Mouse (Mus musculus): ENCODE measurements around the gene Marc2. TPM values are rescaled to one million over a fixed set of nuclear protein-coding genes. Genes with fewer than 3 reads are reported as not detected.
A peak's percentile ranks its signal among the peaks of the same experiment; 100 is the strongest.

The Marc2 gene
- polyA plus RNA-seq, 1 experiment from 2014 or later, result 98.6 TPM

DNA sequence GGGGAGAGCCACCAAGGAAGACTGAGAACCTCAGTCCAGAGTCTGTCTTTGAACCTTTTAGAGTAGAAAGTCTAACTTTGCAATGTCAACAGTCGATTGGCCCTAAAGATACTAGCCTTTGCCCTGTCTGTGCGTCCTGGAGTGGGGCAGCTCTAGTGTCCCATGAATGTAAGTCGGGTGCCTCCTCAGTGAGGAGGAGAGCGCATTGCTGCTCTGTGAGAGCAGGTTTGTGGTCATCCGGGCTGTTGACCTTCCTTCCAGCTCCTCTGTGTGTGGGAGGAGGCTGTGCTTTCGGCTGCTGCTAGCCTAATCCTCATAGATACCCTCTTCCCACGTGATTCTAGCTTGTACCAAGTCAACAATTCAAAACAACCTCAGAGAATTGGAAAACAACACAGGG, 4.9 kb upstream of the Marc2 start:
- peak overlapping the region; percentile 56; the same call in 1 of the 2 replicates for H3K27ac ChIP-seq

DNA sequence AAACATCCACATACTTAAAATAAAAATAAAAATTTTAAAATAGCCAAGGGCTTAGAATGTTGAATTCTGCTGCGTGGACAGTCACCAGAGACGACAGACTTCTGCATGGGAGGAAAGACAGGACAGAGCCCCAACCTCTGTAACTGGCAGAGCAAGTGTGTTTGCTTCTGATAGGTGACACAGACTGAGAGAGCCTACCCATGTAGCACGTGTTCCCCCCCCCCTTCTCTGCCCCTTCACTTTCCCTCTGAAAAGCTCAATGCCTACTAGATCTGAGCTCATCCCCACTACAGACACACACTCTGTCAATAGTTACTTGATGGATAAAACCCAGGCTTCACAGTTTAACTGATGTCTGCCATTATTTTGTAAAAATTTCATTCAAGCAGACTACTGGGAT, 722 bp upstream of the Marc2 start:
- H3K27ac ChIP-seq, result no peak overlapping the region
- no peaks in the 10 kb centered on the region for H3K9me3 ChIP-seq
- H3K4me1 ChIP-seq, result peaks cover 34% of the 10 kb centered on the region
- 46% methylated on average over 3 of the region's 3 CpGs for WGBS
- DNase-seq (ENCODE audit: low spot score), result no peak
- 0 out of 2 replicates have a peak overlapping the region, but pooled peaks have one; percentile 94 for H3K4me3 ChIP-seq
- H3K27me3 ChIP-seq (ENCODE audit: insufficient read depth, poor library complexity, severe bottlenecking), result peaks cover 19% of the 10 kb centered on the region
- no peaks in the 10 kb centered on the region for H3K36me3 ChIP-seq

More for the DNA sequence above, 4.9 kb upstream of the Marc2 start:
- Histone ChIP-seq H3K4me3 (no peak overlapping the region), H3K27me3 (ENCODE audit: insufficient read depth, poor library complexity, severe bottlenecking) (peaks cover 19% of the 10 kb centered on the region), H3K9me3 (no peaks in the 10 kb centered on the region), H3K36me3 (no peaks in the 10 kb centered on the region), H3K4me1 (peaks cover 34% of the 10 kb centered on the region)
- 36% methylated on average over 7 of the region's 7 CpGs for WGBS
- DNase-seq (ENCODE audit: low spot score), result no peak

DNA sequence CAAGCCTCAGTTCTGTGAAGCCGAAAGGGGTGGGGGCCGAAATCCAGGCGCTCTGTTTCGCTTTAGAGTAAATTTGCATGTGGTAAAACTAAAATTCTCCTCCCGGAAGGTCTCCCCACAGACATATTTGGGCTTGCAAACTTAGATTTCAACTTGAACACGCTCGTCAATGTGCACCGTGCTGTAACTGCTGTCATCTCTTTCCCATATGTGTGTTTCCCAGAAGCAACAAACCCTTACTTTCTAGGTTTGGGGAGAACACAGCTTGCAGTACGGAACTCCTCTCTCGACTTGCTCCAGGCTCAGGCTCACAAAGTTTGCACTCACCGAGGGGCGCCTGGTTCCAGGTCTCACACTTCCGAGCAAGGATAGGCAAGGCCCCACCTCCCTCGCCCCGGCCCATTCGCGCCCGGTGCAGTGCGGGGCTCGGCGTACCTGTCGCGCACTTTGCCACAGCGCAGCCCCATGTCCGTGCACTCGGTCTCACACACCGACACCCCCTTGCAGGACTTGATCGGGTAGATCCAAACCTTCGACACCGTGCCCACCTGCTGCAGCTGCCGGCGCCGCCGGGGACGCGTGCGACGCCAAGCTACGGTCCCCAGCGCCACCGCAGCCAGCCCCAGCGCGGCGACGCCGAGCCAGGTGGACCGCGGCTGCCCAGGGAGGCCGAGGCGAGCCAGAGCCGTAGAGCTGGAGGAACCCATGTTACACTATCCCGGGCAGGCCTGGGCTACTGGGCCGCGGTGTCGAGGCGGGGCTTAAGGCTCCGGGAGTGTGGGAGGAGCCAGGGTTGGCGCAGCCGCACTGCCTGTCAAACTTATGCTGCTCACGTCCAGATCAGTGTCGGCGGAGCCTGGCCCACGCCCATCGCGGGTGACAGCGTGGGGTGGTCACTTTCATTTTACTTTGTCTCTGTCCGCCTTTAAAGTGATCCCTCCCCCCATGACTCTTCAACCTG, 860 bp downstream of the Marc2 start:
- Histone ChIP-seq H3K4me1 (peaks cover 36% of the 10 kb centered on the region), H3K27ac (peak overlapping the region; percentile 93), H3K9me3 (no peaks in the 10 kb centered on the region), H3K4me3 (peak overlapping the region; percentile 94), H3K27me3 (ENCODE audit: insufficient read depth, poor library complexity, severe bottlenecking) (peaks cover 19% of the 10 kb centered on the region), H3K36me3 (peaks cover 3% of the 10 kb centered on the region)
- peak; percentile 96 for DNase-seq (ENCODE audit: low spot score)
- under 1% methylated on average over 67 of the region's 67 CpGs for WGBS

DNA sequence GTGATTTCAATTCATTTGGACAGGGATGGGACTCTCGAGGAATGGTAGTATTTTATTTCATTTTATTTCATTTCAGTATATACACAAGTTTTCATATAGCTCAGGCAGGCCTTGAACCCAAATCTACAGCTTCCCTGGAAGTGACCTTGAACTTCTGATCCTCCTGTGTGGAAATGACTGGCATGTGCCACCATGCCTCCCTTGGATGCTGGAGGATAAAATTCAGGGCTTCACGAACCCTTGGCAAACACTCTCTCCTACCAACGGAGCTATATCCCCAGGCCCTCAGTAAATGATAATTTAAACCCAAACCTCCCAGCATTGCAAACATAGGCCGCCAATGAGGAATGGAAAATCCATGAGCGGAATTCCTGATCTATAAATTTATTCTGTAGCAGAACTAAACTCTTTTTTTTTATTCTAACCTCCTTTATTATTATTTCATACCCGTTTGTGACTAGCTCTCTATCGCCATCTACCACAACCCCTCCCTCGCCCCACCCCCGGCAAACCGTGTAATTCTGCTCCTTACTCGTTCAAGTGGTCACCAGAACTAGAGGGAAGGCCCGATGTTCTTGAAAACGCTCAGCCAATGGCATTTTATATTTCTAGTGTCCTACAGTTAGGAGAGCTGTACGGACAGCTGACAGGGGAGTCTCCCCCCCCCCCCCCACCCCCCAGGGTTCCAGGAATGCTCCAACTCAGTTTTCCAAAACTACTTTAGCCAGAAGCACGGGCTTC, 1.8 kb downstream of the Marc2 start:
- peaks cover 36% of the 10 kb centered on the region for H3K4me1 ChIP-seq
- peak overlapping the region; percentile 94 for H3K4me3 ChIP-seq
- peaks cover 17% of the 10 kb centered on the region for H3K27me3 ChIP-seq (ENCODE audit: insufficient read depth, poor library complexity, severe bottlenecking)
- DNase-seq (ENCODE audit: low spot score), result no peak
- 22% methylated on average over 15 of the region's 15 CpGs for WGBS
- peak overlapping the region; percentile 93; the same call in 1 of the 2 replicates for H3K27ac ChIP-seq
- H3K36me3 ChIP-seq, result peaks cover 11% of the 10 kb centered on the region
- H3K9me3 ChIP-seq, result no peaks in the 10 kb centered on the region

DNA sequence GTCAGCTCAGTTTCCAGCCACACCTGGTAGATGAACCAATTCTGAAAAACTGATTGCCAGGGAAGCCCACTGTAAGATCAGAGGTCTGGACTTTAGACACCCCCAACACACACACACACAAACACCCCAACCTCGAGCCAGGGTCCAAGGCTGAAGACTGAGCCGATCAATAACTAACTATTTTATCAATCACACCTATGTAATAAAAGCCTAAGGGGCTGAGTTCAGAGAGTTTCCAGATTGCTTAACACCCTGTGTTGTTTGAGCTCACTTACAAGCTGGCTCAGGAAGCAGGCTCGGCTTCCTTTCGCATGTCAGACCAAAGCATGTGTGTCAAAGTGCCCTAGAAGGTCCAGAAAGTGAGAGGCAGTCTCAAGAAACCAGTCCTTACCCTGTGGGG, 8.6 kb downstream of the Marc2 start:
- Histone ChIP-seq H3K9me3 (no peaks in the 10 kb centered on the region), H3K36me3 (peaks cover 29% of the 10 kb centered on the region), H3K4me1 (peaks cover 15% of the 10 kb centered on the region), H3K27me3 (ENCODE audit: insufficient read depth, poor library complexity, severe bottlenecking) (no peaks in the 10 kb centered on the region), H3K4me3 (no peak overlapping the region), H3K27ac (no peak overlapping the region)
- no peak for DNase-seq (ENCODE audit: low spot score)
- WGBS, result 85% methylated on average over 4 of the region's 4 CpGs

DNA sequence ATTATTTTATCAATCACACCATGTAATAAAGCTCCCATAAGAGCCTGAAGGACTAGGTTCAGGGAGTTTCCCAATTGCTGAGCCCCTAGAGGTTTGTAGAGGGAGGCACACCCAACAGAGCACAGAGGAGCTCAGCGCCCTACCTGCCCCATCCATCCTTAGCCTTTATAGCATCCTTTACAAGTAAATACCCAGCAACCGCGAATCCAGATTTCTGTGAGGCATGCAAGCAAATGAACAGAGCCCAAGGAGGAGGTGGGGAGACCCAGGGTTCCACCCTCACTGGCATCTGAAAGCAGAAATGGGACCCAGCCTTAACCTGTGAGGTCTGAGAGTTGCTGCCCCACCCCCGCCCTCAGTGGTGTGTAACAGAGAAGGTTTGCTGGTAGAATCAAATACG, 9.9 kb downstream of the Marc2 start:
- WGBS, result 74% methylated on average over 5 of the region's 5 CpGs
- Histone ChIP-seq H3K27ac (no peak overlapping the region), H3K4me1 (peaks cover 4% of the 10 kb centered on the region; the same call in 1 of the 2 replicates), H3K27me3 (ENCODE audit: insufficient read depth, poor library complexity, severe bottlenecking) (no peaks in the 10 kb centered on the region), H3K36me3 (peaks cover 42% of the 10 kb centered on the region), H3K4me3 (no peak overlapping the region), H3K9me3 (no peaks in the 10 kb centered on the region)
- DNase-seq (ENCODE audit: low spot score), result no peak

DNA sequence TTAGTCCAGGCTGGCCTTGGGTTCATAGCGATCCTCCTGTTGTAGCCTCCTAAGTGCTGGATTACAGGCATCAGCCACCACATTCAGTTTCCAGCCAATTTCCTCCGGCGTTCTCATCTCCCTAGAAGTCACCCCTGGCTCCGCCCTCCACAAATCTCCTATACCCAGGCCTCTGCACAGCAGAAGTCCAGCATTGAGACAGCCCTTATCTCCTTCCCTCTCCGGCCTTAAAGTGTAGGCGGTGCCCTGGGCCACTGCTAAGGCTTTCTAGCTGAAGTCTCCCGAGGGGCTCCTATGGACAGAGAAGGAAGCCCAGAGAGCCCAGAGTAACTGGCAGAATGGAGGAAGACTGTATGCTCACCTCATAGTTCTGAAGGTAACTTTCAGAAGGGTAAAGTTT, 12.8 kb downstream of the Marc2 start:
- DNase-seq (ENCODE audit: low spot score), result no peak
- no peaks in the 10 kb centered on the region for H3K27me3 ChIP-seq (ENCODE audit: insufficient read depth, poor library complexity, severe bottlenecking)
- no peaks in the 10 kb centered on the region for H3K4me1 ChIP-seq
- H3K36me3 ChIP-seq, result peaks cover 52% of the 10 kb centered on the region
- no peak overlapping the region for H3K27ac ChIP-seq
- no peaks in the 10 kb centered on the region for H3K9me3 ChIP-seq
- 76% methylated on average over 7 of the region's 7 CpGs for WGBS
- H3K4me3 ChIP-seq, result no peak overlapping the region

DNA sequence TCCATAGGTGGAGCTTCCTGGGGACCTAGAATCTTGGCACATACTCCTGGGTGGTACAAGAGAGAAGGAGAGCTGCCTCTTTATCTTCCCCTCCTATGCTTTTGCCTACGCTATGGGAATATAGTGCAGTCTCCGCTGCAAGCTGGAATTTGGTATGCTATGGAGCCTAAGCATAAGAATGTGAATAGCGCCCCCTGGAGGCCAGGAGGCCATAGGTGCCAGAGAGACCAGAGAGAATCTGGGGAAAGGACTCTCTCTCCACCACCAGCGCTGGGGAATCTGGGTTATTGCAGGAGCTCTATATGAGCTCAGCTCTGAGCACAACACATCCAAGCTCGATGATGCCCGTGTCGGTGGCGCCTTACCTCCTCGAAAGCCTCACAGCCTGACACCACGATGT, 14.0 kb downstream of the Marc2 start:
- WGBS, result 78% methylated on average over 10 of the region's 10 CpGs
- DNase-seq (ENCODE audit: low spot score), result no peak
- H3K36me3 ChIP-seq, result peaks cover 54% of the 10 kb centered on the region

DNA sequence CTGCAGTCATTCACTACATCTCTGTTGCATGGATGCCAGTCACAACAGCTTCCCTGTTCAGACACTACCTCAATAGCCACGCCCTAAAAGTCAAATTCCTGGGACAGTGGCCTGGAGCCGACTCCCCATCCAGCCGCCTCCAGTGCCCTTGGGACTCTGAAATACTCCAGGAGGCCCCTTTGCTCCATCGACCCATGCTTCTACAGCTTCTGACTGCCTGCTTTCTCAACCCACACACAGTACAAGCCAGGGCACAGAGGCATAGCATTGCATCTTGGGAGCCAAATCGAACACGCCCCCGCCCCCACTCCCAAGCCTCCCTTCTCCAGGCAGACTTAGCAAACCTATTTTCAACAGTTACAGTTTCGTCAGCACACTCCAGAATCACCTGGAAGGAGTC, 16.4 kb downstream of the Marc2 start:
- WGBS, result 86% methylated on average over 8 of the region's 8 CpGs

More for the DNA sequence above, 14.0 kb downstream of the Marc2 start:
- H3K4me1 ChIP-seq, result peaks cover 3% of the 10 kb centered on the region; the same call in 1 of the 2 replicates
- H3K9me3 ChIP-seq, result no peaks in the 10 kb centered on the region
- no peaks in the 10 kb centered on the region for H3K27me3 ChIP-seq (ENCODE audit: insufficient read depth, poor library complexity, severe bottlenecking)
- no peak overlapping the region for H3K27ac ChIP-seq
- H3K4me3 ChIP-seq, result no peak overlapping the region

DNA sequence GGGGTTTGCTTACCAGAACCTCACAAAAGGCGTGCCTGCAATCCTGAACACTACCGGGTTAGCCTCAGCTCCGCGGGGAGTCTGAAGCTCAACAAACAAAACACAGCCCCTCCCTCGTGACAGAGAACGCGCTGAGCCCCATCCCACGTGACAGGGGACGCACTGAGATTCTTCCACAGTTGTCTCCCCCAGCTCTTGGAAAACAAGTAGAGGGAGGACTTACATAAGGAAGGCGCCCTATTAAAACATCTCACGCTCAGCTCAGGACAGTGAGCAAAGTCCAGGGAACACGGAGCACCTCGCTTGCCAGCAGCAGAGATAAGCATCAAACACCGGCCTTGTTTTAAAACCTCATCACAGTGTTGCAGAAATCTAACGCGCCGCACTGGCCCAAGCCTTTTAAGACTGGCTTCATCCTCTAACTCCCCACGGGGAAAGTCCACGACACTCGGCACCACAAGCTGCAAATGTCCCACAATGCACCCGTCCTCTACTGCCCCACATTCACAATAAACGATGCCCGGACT, 19.0 kb downstream of the Marc2 start:
- Histone ChIP-seq H3K4me1 (peaks cover 15% of the 10 kb centered on the region), H3K27ac (peak overlapping the region; percentile 32; the same call in 1 of the 2 replicates), H3K36me3 (peaks cover 32% of the 10 kb centered on the region), H3K4me3 (peak overlapping the region; percentile 47), H3K9me3 (no peaks in the 10 kb centered on the region), H3K27me3 (ENCODE audit: insufficient read depth, poor library complexity, severe bottlenecking) (0 out of 2 replicates have a peak, but pooled peaks cover 9% of the 10 kb centered on the region)
- DNase-seq (ENCODE audit: low spot score), result no peak
- WGBS, result 26% methylated on average over 23 of the region's 23 CpGs

More for the DNA sequence above, 16.4 kb downstream of the Marc2 start:
- Histone ChIP-seq H3K9me3 (no peaks in the 10 kb centered on the region), H3K27ac (no peak overlapping the region), H3K4me3 (no peak overlapping the region), H3K27me3 (ENCODE audit: insufficient read depth, poor library complexity, severe bottlenecking) (no peaks in the 10 kb centered on the region), H3K36me3 (peaks cover 47% of the 10 kb centered on the region), H3K4me1 (peaks cover 7% of the 10 kb centered on the region; the same call in 1 of the 2 replicates)
- DNase-seq (ENCODE audit: low spot score), result no peak

DNA sequence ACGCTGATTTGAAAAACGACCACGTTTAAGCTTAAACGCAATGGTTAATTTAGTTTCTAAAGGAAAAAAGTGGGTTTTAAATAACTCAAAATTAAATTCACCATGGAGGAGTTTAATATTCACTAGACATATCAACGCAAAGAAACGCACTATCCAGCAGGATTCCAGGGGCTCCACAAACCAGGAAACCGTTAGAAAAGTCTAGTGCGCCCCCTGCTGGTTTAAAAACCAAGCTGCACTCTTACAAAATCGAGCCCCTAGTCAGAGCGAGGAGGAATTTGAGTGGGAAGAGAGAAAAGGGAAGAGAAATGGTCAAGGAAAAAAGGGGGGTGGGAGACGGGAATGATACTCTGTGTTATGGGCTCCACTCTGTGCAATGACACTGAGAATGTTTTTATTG, 21.2 kb downstream of the Marc2 start:
- WGBS, result 25% methylated on average over 11 of the region's 11 CpGs
- Histone ChIP-seq H3K4me1 (peaks cover 15% of the 10 kb centered on the region), H3K9me3 (no peaks in the 10 kb centered on the region), H3K27ac (no peak overlapping the region), H3K36me3 (peaks cover 19% of the 10 kb centered on the region; the same call in 1 of the 2 replicates), H3K27me3 (ENCODE audit: insufficient read depth, poor library complexity, severe bottlenecking) (0 out of 2 replicates have a peak, but pooled peaks cover 9% of the 10 kb centered on the region), H3K4me3 (peak overlapping the region; percentile 27; the same call in 1 of the 2 replicates)
- no peak for DNase-seq (ENCODE audit: low spot score)

DNA sequence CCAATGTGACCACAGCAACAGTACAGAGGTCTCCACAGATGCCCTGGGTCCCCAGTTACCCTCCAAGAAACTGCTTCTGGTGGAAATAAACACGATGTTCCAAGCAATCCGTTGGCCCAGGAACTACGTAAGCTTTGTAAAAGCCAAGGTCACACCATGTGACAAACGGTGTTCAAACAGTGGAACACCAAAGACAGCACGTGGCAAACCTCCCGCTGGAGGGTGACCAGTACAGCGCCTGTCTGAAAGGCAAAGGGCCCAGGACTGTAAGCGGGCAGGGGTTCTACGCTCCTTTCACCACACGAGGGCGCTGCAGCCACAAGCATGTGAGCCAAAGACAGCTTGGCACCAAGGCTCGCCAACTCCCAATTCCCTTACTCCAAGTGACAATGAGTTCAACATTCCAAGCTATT, 21.8 kb downstream of the Marc2 start:
- Histone ChIP-seq H3K27ac (no peak overlapping the region), H3K36me3 (peaks cover 18% of the 10 kb centered on the region), H3K9me3 (no peaks in the 10 kb centered on the region), H3K4me3 (peak overlapping the region; percentile 27; the same call in 1 of the 2 replicates), H3K4me1 (peaks cover 15% of the 10 kb centered on the region), H3K27me3 (ENCODE audit: insufficient read depth, poor library complexity, severe bottlenecking) (0 out of 2 replicates have a peak, but pooled peaks cover 9% of the 10 kb centered on the region)
- WGBS, result 4% methylated on average over 12 of the region's 12 CpGs
- peak; percentile 95 for DNase-seq (ENCODE audit: low spot score)
